Mouse (Mus musculus) testis, adult 2 months (tissue): Measurements from ENCODE around the gene Nav3.

ENCODE experiments used
- CTCF ChIP-seq: fragments of 200-500 bp; IDR thresholded peaks from 2 replicates; pipeline ENCODE4 v1.5.1; 2012; ENCODE audit warnings: low read depth, mild to moderate bottlenecking, inconsistent platforms, low read length, moderate library complexity; ENCODE audit not compliant: control insufficient read depth, insufficient read depth, insufficient replicate concordance
- POLR2A ChIP-seq: fragments of 200-500 bp; IDR thresholded peaks from 2 replicates; pipeline ENCODE4 v1.6.1; 2012; ENCODE audit warnings: low read depth, mild to moderate bottlenecking, inconsistent platforms, low read length, moderate library complexity; ENCODE audit not compliant: control insufficient read depth

DNA sequence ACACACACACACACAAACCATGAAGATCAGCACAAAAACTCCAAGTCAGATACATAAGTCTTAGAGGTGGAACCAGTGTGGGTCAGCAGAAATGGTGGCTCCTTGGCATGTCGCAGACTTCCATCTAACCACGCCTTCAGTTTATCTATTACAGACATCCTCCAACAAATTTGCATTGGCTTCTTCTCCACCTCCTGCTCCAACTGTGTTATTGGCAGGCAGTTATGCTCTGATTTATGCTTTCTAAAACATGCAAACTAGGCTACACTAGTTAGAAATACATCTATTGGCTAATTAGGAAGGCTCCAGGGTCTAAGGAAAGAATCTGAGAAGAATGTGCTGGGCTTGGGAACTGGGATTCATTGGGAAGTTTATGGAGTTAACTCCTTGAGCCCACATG is 75.2 kb downstream of the Nav3 start:
- TF ChIP-seq CTCF: no peak
- no peak for TF ChIP-seq POLR2A
